Mouse (Mus musculus) G1E (cell line): ENCODE measurements around the gene Nrap. TPM values are rescaled to one million over a fixed set of nuclear protein-coding genes. Genes with fewer than 3 reads are reported as not detected.

Experiments used
- ATAC-seq: 2 replicates; pipeline ENCODE4 v1.8.0; 2016; ENCODE audit warnings: mild to moderate bottlenecking; ENCODE audit not compliant: insufficient number of reproducible peaks, poor library complexity, low FRiP score, severe bottlenecking; ENCODE audit errors: extremely low read depth
- DNase-seq: peaks from one replicate; pipeline ENCODE4 v3.0.0; 2012; ENCODE audit warnings: low spot score
- H3K27me3 ChIP-seq: 2 replicates; pipeline ENCODE4 v1.6.1; 2012; ENCODE audit warnings: mild to moderate bottlenecking, low read length, inconsistent platforms; ENCODE audit not compliant: insufficient read depth
- H3K36me3 ChIP-seq: replicated peaks from 2 replicates; pipeline ENCODE3; 2012; ENCODE audit warnings: mild to moderate bottlenecking, inconsistent platforms
- H3K4me1 ChIP-seq: 2 replicates; pipeline ENCODE4 v1.6.1; 2012; ENCODE audit warnings: low read depth, low read length, inconsistent platforms, mixed read lengths; ENCODE audit not compliant: insufficient read depth
- H3K4me3 ChIP-seq: 2 replicates; pipeline ENCODE4 v1.5.1; 2012; ENCODE audit warnings: low read depth, mild to moderate bottlenecking, inconsistent platforms, low read length, moderate library complexity, mixed read lengths
- H3K9me3 ChIP-seq: replicated peaks from 2 replicates; pipeline ENCODE4 v1.6.1; 2012; ENCODE audit warnings: inconsistent platforms
- CTCF ChIP-seq: IDR thresholded peaks from 2 replicates; pipeline ENCODE4 v1.5.1; 2012; ENCODE audit warnings: low read depth, low read length, inconsistent platforms, mixed read lengths
- GATA1 ChIP-seq: IDR thresholded peaks from 2 replicates; pipeline ENCODE4 v1.6.1; 2012; ENCODE audit warnings: borderline replicate concordance, low read length, inconsistent platforms, mixed read lengths
- GATA2 ChIP-seq: IDR thresholded peaks from 2 replicates; pipeline ENCODE4 v1.6.1; 2012; ENCODE audit warnings: low read depth, low read length, inconsistent platforms, borderline replicate concordance
- POLR2AphosphoS5 ChIP-seq: IDR thresholded peaks from 2 replicates; pipeline ENCODE4 v1.6.1; 2012; ENCODE audit warnings: low read depth, low read length, inconsistent platforms; ENCODE audit not compliant: insufficient replicate concordance
- TAL1 ChIP-seq: conservative IDR thresholded peaks from 2 replicates; pipeline ENCODE4 v1.6.1; 2012; ENCODE audit warnings: low read depth, low read length, inconsistent platforms, mixed read lengths
- polyA plus RNA-seq: library from polyadenylated mRNA; stranded (reverse); fragments of >175 nt; gene quantifications from 2 replicates; pipeline ENCODE4 v1.2.3, GENCODE M21; 2012
- total RNA-seq, 2 experiments: library from RNA; stranded (forward) in 1 of 2; stranded (reverse) in 1 of 2; fragments of 200-1000 nt in 1 of 2; fragments of >200 nt in 1 of 2; fragmentation: Nextera tagmentation in 1 of 2; gene quantifications; 2 replicates each; pipeline ENCODE4 v1.2.3; 2014 to 2017

Nrap gene
- total and polyA plus RNA-seq, 3 experiments = 0.02 to 0.23 (median 0.05) TPM

DNA sequence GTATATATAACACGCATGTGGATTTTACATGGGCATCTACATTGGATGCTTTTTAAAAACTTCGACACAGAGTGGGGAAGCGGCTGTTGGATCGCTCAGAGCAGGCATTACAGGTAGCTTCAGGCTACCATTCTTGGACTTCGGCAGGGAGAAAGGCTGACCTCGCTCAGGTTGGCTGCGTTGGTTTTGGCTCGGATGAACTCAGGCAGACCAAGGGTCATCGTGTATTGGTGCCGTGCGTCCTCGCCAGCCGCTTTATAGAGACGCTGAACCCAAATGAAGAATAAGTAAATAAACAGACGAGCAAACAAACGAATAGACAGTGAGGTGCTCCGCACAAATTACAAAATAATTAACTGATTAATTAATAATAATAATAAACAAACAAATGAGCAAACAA, 53.5 kb downstream of the Nrap start:
- Histone ChIP-seq H3K27me3 (peaks cover 4% of the 10 kb centered on the region; the same call in 1 of the 2 replicates), H3K9me3 (no peaks in the 10 kb centered on the region; the same call in 1 of the 2 replicates), H3K36me3 (no peaks in the 10 kb centered on the region), H3K4me1 (no peaks in the 10 kb centered on the region), H3K4me3 (no peak overlapping the region)
- ATAC-seq = no peak
- no peak for DNase-seq
- TF ChIP-seq TAL1 (no peak), GATA1 (no peak), GATA2 (no peak), POLR2AphosphoS5 (no peak), CTCF (no peak)

GRCm38 (mm10) chr19:56326243-56326855, 63.5 kb downstream of the Nrap start:
- Histone ChIP-seq H3K36me3 (no peaks in the 10 kb centered on the region), H3K4me1 (no peaks in the 10 kb centered on the region), H3K27me3 (no peaks in the 10 kb centered on the region; the same call in 1 of the 2 replicates), H3K4me3 (no peak overlapping the region), H3K9me3 (no peaks in the 10 kb centered on the region)
- no peak for ATAC-seq
- no peak for TF ChIP-seq TAL1
- TF ChIP-seq GATA2 = no peak
- no peak for DNase-seq

GRCm38 (mm10) chr19:56325676-56326075, 64.2 kb downstream of the Nrap start:
- ATAC-seq (no peak), DNase-seq (no peak)
- no peak for TF ChIP-seq POLR2AphosphoS5
- no peak for TF ChIP-seq GATA1
- TF ChIP-seq GATA2 = no peak
- no peak for TF ChIP-seq CTCF
- TF ChIP-seq TAL1 = no peak
- Histone ChIP-seq H3K4me3 (no peak overlapping the region), H3K4me1 (no peaks in the 10 kb centered on the region), H3K36me3 (no peaks in the 10 kb centered on the region), H3K27me3 (no peaks in the 10 kb centered on the region; the same call in 1 of the 2 replicates), H3K9me3 (no peaks in the 10 kb centered on the region)

DNA sequence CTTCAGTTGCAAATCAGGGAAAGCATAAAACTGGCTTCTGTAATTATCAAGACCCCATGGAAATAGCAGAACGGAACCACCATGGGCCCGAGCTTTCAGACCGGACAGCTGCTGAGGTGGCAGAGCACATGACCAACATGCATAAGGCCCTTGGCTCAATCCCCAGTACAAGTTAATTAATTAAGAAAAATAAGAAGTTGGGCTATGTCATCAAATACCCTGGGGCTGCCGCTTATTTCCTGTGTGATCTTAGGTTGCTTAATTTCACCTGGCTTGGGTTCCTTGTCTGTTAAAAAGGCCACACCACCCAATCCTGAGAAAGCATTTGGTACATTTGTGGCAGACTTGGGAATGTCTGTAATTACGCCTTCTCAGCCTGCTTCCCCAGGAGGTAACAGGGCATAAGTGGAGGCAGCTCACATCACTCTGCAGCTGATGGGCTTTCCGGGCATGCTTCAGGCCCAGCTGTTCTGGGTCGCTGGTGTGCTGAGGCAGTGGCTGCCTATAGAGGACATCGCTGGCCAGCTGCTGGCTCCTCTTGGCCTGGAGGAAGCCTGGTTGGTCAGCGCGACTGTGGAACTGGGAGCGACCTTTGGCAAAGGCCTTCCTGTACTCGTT, 68.4 kb downstream of the Nrap start:
- TF ChIP-seq CTCF = no peak
- no peak for TF ChIP-seq GATA2
- no peak for TF ChIP-seq POLR2AphosphoS5
- no peak for TF ChIP-seq GATA1
- TF ChIP-seq TAL1 = no peak
- no peak for ATAC-seq

DNA sequence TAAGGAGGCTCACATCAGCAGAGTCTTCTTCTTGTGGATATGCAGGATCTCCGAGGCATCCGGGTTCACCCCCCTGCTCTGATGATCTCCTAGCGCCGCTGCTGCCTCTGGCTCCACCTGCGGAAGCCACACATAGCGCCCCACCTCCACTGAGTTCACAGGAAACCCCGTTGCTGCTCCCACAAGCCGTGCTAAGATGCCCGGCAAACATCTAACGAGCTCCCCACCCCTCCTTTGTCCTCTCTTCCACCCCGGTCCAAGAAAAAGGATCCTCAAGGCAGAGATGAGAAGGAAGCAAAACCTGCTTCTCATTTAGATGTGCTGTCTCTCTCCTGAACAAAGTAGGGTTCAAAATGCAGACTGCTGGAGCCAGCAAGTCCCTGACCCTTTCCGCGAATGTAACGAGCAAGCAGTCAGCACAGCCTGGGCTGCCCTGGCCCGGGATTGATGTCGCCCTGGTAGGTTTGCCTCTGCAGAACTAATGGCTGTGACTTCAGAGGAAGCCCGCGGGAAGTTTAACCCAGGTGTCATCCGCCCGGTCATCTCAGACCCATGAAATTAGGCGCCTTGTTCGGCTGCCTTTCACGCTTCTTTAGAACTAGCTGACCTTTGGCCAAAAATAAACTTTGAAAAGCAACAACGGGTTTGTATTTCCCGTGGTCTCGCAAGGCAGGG, 69.5 kb downstream of the Nrap start:
- Histone ChIP-seq H3K9me3 (no peaks in the 10 kb centered on the region), H3K27me3 (no peaks in the 10 kb centered on the region), H3K4me1 (no peaks in the 10 kb centered on the region), H3K4me3 (no peak overlapping the region), H3K36me3 (no peaks in the 10 kb centered on the region)
- ATAC-seq (no peak), DNase-seq (no peak)
- TF ChIP-seq POLR2AphosphoS5 = no peak

More for the DNA sequence above, 68.4 kb downstream of the Nrap start:
- Histone ChIP-seq H3K27me3 (no peaks in the 10 kb centered on the region; the same call in 1 of the 2 replicates), H3K36me3 (no peaks in the 10 kb centered on the region), H3K9me3 (no peaks in the 10 kb centered on the region), H3K4me3 (no peak overlapping the region), H3K4me1 (no peaks in the 10 kb centered on the region)
- DNase-seq = no peak

DNA sequence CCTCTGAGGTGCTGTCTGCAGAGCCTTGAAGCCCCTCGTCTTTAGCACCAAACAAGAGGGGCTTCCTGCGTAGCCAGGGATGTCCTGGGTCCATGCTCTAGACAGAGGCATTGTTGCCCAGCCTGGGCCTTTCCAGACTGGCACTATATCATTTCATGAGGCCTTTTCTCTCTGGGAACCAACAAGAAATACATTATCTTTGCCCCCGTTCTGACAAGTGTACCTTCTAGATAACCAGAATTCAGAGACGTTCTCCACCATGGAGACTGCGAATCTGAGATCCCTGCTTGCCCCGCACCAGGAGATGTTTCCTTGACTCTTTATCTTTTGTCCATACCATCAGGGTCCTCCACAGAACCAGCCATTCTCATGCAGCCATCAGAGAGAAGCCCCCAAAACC, 70.2 kb downstream of the Nrap start:
- Histone ChIP-seq H3K27me3 (no peaks in the 10 kb centered on the region), H3K36me3 (no peaks in the 10 kb centered on the region), H3K4me3 (no peak overlapping the region), H3K4me1 (no peaks in the 10 kb centered on the region), H3K9me3 (no peaks in the 10 kb centered on the region)
- DNase-seq = no peak
- TF ChIP-seq GATA2 = no peak
- TF ChIP-seq GATA1 = no peak
- no peak for TF ChIP-seq POLR2AphosphoS5
- no peak for TF ChIP-seq CTCF
- TF ChIP-seq TAL1 = no peak
- ATAC-seq = no peak
